Mouse (Mus musculus): ENCODE results near the gene Znhit2.

- TF ChIP-seq CTCF (IDR thresholded peaks at IDR 0.05; ENCODE audit: extremely low read depth, insufficient read depth, insufficient read length, insufficient replicate concordance) (peak; percentile 90; the same call in 1 of the 2 replicates), POLR2A (IDR thresholded peaks at IDR 0.05; ENCODE audit: low read depth, low read length) (no peak)
These were observed 42.6 kb upstream of the Znhit2 start for GRCm38 (mm10) chr19:6018142-6019089.
